Mouse (Mus musculus) layer of hippocampus, adult 11-12 months (tissue): ENCODE measurements at regions not wholly inside any gene's neighbourhood (a gene's known extent, or its start where the extent isn't known, plus 50 kb on each side); places are given as distances from the start of the nearest gene placed in this dataset.

Experiments
- DNase-seq: peaks from one replicate; pipeline ENCODE4 v3.0.0; 2022; ENCODE audit warnings: low spot score

- DNase-seq = no peak
Measured at GRCm38 (mm10) chr8:64342397-64342796, 136.3 kb upstream of the Tll1 start.

GRCm38 (mm10) chr8:64337356-64337755, 131.3 kb upstream of the Tll1 start:
- DNase-seq = no peak

- no peak for DNase-seq
Measured at GRCm38 (mm10) chr8:64336546-64336945, 130.5 kb upstream of the Tll1 start.

- no peak for DNase-seq
Measured at GRCm38 (mm10) chr8:64335495-64335894, 129.4 kb upstream of the Tll1 start.

GRCm38 (mm10) chr8:64323985-64324384, 117.9 kb upstream of the Tll1 start:
- DNase-seq = no peak

- DNase-seq = no peak
Measured at GRCm38 (mm10) chr8:64320343-64320742, 114.3 kb upstream of the Tll1 start.

GRCm38 (mm10) chr8:64319220-64319820, 113.2 kb upstream of the Tll1 start:
- DNase-seq = no peak

GRCm38 (mm10) chr8:64318524-64319219, 112.6 kb upstream of the Tll1 start:
- no peak for DNase-seq

GRCm38 (mm10) chr8:64317815-64318214, 111.7 kb upstream of the Tll1 start:
- no peak for DNase-seq

- DNase-seq = no peak
Measured at GRCm38 (mm10) chr8:64307995-64308394, 101.9 kb upstream of the Tll1 start.

GRCm38 (mm10) chr8:64282806-64283205, 76.7 kb upstream of the Tll1 start:
- DNase-seq = no peak

- DNase-seq = no peak
Measured at GRCm38 (mm10) chr8:64281598-64281997, 75.5 kb upstream of the Tll1 start.

- no peak for DNase-seq
Measured at GRCm38 (mm10) chr8:64280391-64280790, 74.3 kb upstream of the Tll1 start.

- DNase-seq = no peak
Measured at GRCm38 (mm10) chr8:64276058-64276457, 70.0 kb upstream of the Tll1 start.

- no peak for DNase-seq
Measured at GRCm38 (mm10) chr8:64265304-64265945, 59.4 kb upstream of the Tll1 start.
